Mouse (Mus musculus): ENCODE measurements around the gene Cacna1s. TPM values are rescaled to one million over a fixed set of nuclear protein-coding genes. Genes with fewer than 3 reads are reported as not detected.

Gene Cacna1s
- total and polyA plus RNA-seq, 2 experiments from 2014 or later, result 0.49 TPM; not detected in 1

GRCm38 (mm10) chr1:136013513-136013912 lies 39.0 kb upstream of the Cacna1s start:
- Histone ChIP-seq H3K4me2 (ENCODE audit: low read depth, low read length) (no peak overlapping the region), H3K27me3 (ENCODE audit: control insufficient read depth, insufficient read depth, low read length) (no peaks in the 10 kb centered on the region), H3K4me3 (ENCODE audit: low read depth, low read length) (no peak overlapping the region), H3K27ac (ENCODE audit: low read depth) (no peak overlapping the region), H3K36me3 (replicated peaks; ENCODE audit: control insufficient read depth, insufficient read depth, low read length) (no peaks in the 10 kb centered on the region), H3K9ac (replicated peaks; ENCODE audit: low read depth, low read length) (no peak overlapping the region), H3K9me3 (replicated peaks; ENCODE audit: control insufficient read depth, low read length) (peaks cover 4% of the 10 kb centered on the region), H3K4me1 (ENCODE audit: control insufficient read depth, insufficient read depth) (0 out of 2 replicates have a peak, but pooled peaks cover 3% of the 10 kb centered on the region)
- TF ChIP-seq CTCF (IDR thresholded peaks at IDR 0.05; ENCODE audit: low read depth) (no peak), EP300 (IDR thresholded peaks at IDR 0.05; ENCODE audit: low read depth) (no peak)
- ATAC-seq (ENCODE audit: insufficient read depth, low read depth), result no peak
- WGBS, result 44% methylated on average over 4 of the region's 4 CpGs
- no peak for DNase-seq (ENCODE audit: low spot score)

DNA sequence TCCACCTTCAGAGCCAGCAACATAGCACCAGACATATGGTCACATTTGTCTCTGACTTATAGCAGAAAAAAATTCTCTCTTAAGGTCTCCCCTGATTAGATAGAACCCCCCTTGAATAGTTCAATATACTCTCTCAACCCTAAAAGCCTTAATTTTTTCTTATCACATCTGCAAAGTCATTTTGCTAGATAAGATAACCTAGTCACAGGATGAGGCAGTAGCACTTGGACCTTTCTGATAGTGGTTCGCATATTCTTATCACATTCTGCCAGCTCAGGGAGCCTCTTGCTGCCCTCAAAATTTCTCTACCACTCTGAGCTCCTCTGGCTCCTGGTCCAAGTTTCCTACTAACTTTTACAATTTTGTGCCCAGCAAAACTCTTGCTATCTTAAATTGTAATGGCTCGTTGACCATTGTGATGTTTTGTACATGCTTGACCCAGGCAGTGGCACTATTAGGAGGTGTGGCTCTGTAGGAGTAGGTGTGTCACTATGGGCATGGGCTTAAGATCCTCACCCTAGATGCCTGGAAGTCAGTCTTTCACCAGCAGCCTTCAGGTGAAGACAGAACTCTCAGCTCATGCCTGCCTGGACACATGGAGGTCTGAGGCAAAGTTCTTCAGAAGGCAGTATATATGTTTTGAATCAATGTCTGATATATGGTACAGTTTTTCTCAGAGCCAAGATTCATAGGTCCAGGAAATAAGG lies 37.6 kb upstream of the Cacna1s start:
- 43% methylated on average over 2 of the region's 2 CpGs for WGBS
- Histone ChIP-seq H3K4me3 (ENCODE audit: low read depth, low read length) (no peak overlapping the region), H3K4me1 (ENCODE audit: control insufficient read depth, insufficient read depth) (0 out of 2 replicates have a peak, but pooled peaks cover 12% of the 10 kb centered on the region), H3K9ac (replicated peaks; ENCODE audit: low read depth, low read length) (no peak overlapping the region), H3K4me2 (ENCODE audit: low read depth, low read length) (no peak overlapping the region), H3K9me3 (replicated peaks; ENCODE audit: control insufficient read depth, low read length) (peaks cover 4% of the 10 kb centered on the region), H3K27me3 (ENCODE audit: control insufficient read depth, insufficient read depth, low read length) (no peaks in the 10 kb centered on the region), H3K36me3 (replicated peaks; ENCODE audit: control insufficient read depth, insufficient read depth, low read length) (no peaks in the 10 kb centered on the region), H3K27ac (ENCODE audit: low read depth) (no peak overlapping the region)
- ATAC-seq (ENCODE audit: insufficient read depth, low read depth) (no peak), DNase-seq (ENCODE audit: low spot score) (no peak)
- TF ChIP-seq EP300 (IDR thresholded peaks at IDR 0.05; ENCODE audit: low read depth), result no peak
- no peak for TF ChIP-seq CTCF (IDR thresholded peaks at IDR 0.05; ENCODE audit: low read depth)

GRCm38 (mm10) chr1:136017307-136017706 lies 35.2 kb upstream of the Cacna1s start:
- DNase-seq (ENCODE audit: low spot score) (no peak), ATAC-seq (ENCODE audit: insufficient read depth, low read depth) (no peak)
- Histone ChIP-seq H3K4me2 (ENCODE audit: low read depth, low read length) (peak overlapping the region; percentile 96), H3K27ac (ENCODE audit: low read depth) (no peak overlapping the region), H3K9me3 (replicated peaks; ENCODE audit: control insufficient read depth, low read length) (no peaks in the 10 kb centered on the region), H3K4me1 (ENCODE audit: control insufficient read depth, insufficient read depth) (0 out of 2 replicates have a peak, but pooled peaks cover 12% of the 10 kb centered on the region), H3K36me3 (replicated peaks; ENCODE audit: control insufficient read depth, insufficient read depth, low read length) (0 out of 2 replicates have a peak, but pooled peaks cover 7% of the 10 kb centered on the region), H3K27me3 (ENCODE audit: control insufficient read depth, insufficient read depth, low read length) (no peaks in the 10 kb centered on the region), H3K4me3 (ENCODE audit: low read depth, low read length) (peak overlapping the region; percentile 97), H3K9ac (replicated peaks; ENCODE audit: low read depth, low read length) (no peak overlapping the region; the same call in 1 of the 2 replicates)
- no peak for TF ChIP-seq EP300 (IDR thresholded peaks at IDR 0.05; ENCODE audit: low read depth)
- TF ChIP-seq CTCF (IDR thresholded peaks at IDR 0.05; ENCODE audit: low read depth), result no peak
- WGBS, result 73% methylated on average over 2 of the region's 2 CpGs

DNA sequence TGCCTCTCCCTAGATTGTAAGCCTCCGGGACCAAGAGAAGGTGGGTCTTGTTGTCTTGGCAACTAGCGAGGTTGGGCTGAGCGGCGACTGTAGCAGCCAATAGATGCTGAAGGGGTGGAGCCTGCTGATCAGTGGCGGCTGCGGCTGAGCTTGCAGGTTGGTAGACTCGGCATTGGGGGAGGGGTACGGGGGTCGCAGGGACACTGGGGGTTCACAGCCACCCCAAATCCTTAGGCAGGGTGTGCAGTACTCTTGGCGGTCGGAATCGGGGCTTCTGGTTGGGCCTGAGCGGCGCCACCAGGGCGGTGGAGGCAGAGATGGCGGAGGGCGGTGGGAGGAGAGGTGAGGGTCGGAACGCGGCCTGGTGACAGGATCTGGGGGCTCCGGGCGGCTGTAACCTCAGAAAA lies 34.6 kb upstream of the Cacna1s start:
- peaks cover 7% of the 10 kb centered on the region; the same call in 1 of the 2 replicates for H3K36me3 ChIP-seq (replicated peaks; ENCODE audit: control insufficient read depth, insufficient read depth, low read length)
- WGBS, result under 1% methylated on average over 22 of the region's 22 CpGs
- peak overlapping the region; percentile 96 for H3K4me2 ChIP-seq (ENCODE audit: low read depth, low read length)
- peak overlapping the region; percentile 23; the same call in 1 of the 2 replicates for H3K27ac ChIP-seq (ENCODE audit: low read depth)
- H3K4me1 ChIP-seq (ENCODE audit: control insufficient read depth, insufficient read depth), result 0 out of 2 replicates have a peak, but pooled peaks cover 12% of the 10 kb centered on the region
- no peak for TF ChIP-seq CTCF (IDR thresholded peaks at IDR 0.05; ENCODE audit: low read depth)
- TF ChIP-seq EP300 (IDR thresholded peaks at IDR 0.05; ENCODE audit: low read depth), result no peak
- H3K9me3 ChIP-seq (replicated peaks; ENCODE audit: control insufficient read depth, low read length), result no peaks in the 10 kb centered on the region
- H3K9ac ChIP-seq (replicated peaks; ENCODE audit: low read depth, low read length), result peak overlapping the region; percentile 87
- DNase-seq (ENCODE audit: low spot score) (peak; percentile 95), ATAC-seq (ENCODE audit: insufficient read depth, low read depth) (peak; percentile 99)
- H3K27me3 ChIP-seq (ENCODE audit: control insufficient read depth, insufficient read depth, low read length), result no peaks in the 10 kb centered on the region
- peak overlapping the region; percentile 97 for H3K4me3 ChIP-seq (ENCODE audit: low read depth, low read length)

- peak; percentile 27 for ATAC-seq (ENCODE audit: insufficient read depth, low read depth)
- no peak for DNase-seq (ENCODE audit: low spot score)
- Histone ChIP-seq H3K4me1 (ENCODE audit: control insufficient read depth, insufficient read depth) (0 out of 2 replicates have a peak, but pooled peaks cover 12% of the 10 kb centered on the region), H3K9me3 (replicated peaks; ENCODE audit: control insufficient read depth, low read length) (no peaks in the 10 kb centered on the region), H3K36me3 (replicated peaks; ENCODE audit: control insufficient read depth, insufficient read depth, low read length) (peaks cover 9% of the 10 kb centered on the region; the same call in 1 of the 2 replicates), H3K4me3 (ENCODE audit: low read depth, low read length) (peak overlapping the region; percentile 97), H3K9ac (replicated peaks; ENCODE audit: low read depth, low read length) (peak overlapping the region; percentile 87), H3K27ac (ENCODE audit: low read depth) (peak overlapping the region; percentile 23; the same call in 1 of the 2 replicates), H3K27me3 (ENCODE audit: control insufficient read depth, insufficient read depth, low read length) (no peaks in the 10 kb centered on the region), H3K4me2 (ENCODE audit: low read depth, low read length) (peak overlapping the region; percentile 96)
- TF ChIP-seq CTCF (IDR thresholded peaks at IDR 0.05; ENCODE audit: low read depth), result no peak
- WGBS, result 6% methylated on average over 24 of the region's 24 CpGs
These were observed 34.0 kb upstream of the Cacna1s start for GRCm38 (mm10) chr1:136018390-136019189.
